In genomic region chr2:166069164-166069563, GRCm38 (mm10) we compare ENCODE assay signal across 28 mouse cellular contexts.
"Had no signal": no experiment of that assay in that cellular context is flagged by ENCODE, and none has a peak within 500 bp of the region (broad histone marks: within the 10 kb centered on the region; RNA-seq: fewer than 3 reads in every experiment).

No protein-coding gene starts in this region.

- H3K27me3 ChIP-seq: embryonic facial prominence, embryonic 12.5 days; embryonic facial prominence, embryonic 13.5 days; embryonic facial prominence, embryonic 15.5 days; forebrain, embryonic 12.5 days; forebrain, embryonic 13.5 days; forebrain, embryonic 15.5 days had no signal

- H3K9me3 ChIP-seq: embryonic facial prominence, embryonic 10.5 days; embryonic facial prominence, embryonic 12.5 days; embryonic facial prominence, embryonic 13.5 days; embryonic facial prominence, embryonic 15.5 days; forebrain, embryonic 10.5 days; forebrain, embryonic 12.5 days; forebrain, embryonic 13.5 days; forebrain, embryonic 15.5 days had no signal

- H3K27ac ChIP-seq: embryonic facial prominence, embryonic 10.5 days; embryonic facial prominence, embryonic 12.5 days; embryonic facial prominence, embryonic 15.5 days; forebrain, embryonic 10.5 days; forebrain, embryonic 12.5 days; forebrain, embryonic 13.5 days; forebrain, embryonic 15.5 days; gastrocnemius, adult 2 months; heart, adult 2 months had no signal

- ATAC-seq: forebrain, embryonic 13.5 days; forebrain, embryonic 14.5 days; forebrain, embryonic 15.5 days; forebrain, embryonic 16.5 days; forebrain, postnatal 0 days had no signal

- DNase-seq: cerebellum, adult 2 months; cerebellum, adult 8-10 months; cerebellum, adult 9-10 months; cerebellum, adult 9-11 months; cerebellum, postnatal 10 days; cerebellum, postnatal 14 days; cerebellum, postnatal 25 days; cerebellum, postnatal 36 days; embryo, embryonic 11 days; forebrain, postnatal 0 days; gastrocnemius, adult 2 months; gastrocnemius, postnatal 10 days; gastrocnemius, postnatal 14 days; gastrocnemius, postnatal 25 days; gastrocnemius, postnatal 36 days; heart, adult 18-20 months; heart, adult 2 months had no signal

- H3K4me2 ChIP-seq: embryonic facial prominence, embryonic 12.5 days; embryonic facial prominence, embryonic 13.5 days; embryonic facial prominence, embryonic 15.5 days; forebrain, embryonic 12.5 days; forebrain, embryonic 13.5 days; forebrain, embryonic 15.5 days had no signal

- H3K4me1 ChIP-seq: embryonic facial prominence, embryonic 12.5 days; forebrain, embryonic 13.5 days; forebrain, embryonic 15.5 days had no signal

- H3K9ac ChIP-seq: embryonic facial prominence, embryonic 12.5 days; embryonic facial prominence, embryonic 13.5 days; embryonic facial prominence, embryonic 15.5 days; forebrain, embryonic 12.5 days; forebrain, embryonic 13.5 days; forebrain, embryonic 15.5 days; forebrain, postnatal 0 days had no signal

- H3K4me3 ChIP-seq: embryonic facial prominence, embryonic 10.5 days; embryonic facial prominence, embryonic 12.5 days; embryonic facial prominence, embryonic 13.5 days; embryonic facial prominence, embryonic 15.5 days; erythroblast, embryonic 14.5 days; forebrain, embryonic 10.5 days; forebrain, embryonic 12.5 days; forebrain, embryonic 13.5 days; forebrain, embryonic 15.5 days; gastrocnemius, adult 2 months; heart, adult 2 months had no signal
